Mouse (Mus musculus): ENCODE data around the gene Cisd1. TPM values are rescaled to one million over a fixed set of nuclear protein-coding genes. Genes with fewer than 3 reads are reported as not detected.

Gene Cisd1
- polyA plus RNA-seq, 1 experiment from 2014 or later: 103 TPM

- no peak for ATAC-seq (ENCODE audit: insufficient read depth, low FRiP score)
- 57% methylated on average over 4 of the region's 4 CpGs for WGBS
- no peaks in the 10 kb centered on the region for H3K9me3 ChIP-seq (replicated peaks; ENCODE audit: control insufficient read depth, low read length)
- H3K27me3 ChIP-seq (ENCODE audit: control insufficient read depth, insufficient read depth, low read length): no peaks in the 10 kb centered on the region
- H3K4me1 ChIP-seq (ENCODE audit: control insufficient read depth, insufficient read depth, low read length): 0 out of 2 replicates have a peak, but pooled peaks cover 6% of the 10 kb centered on the region
- no peak overlapping the region for H3K4me2 ChIP-seq (ENCODE audit: low read depth, low read length)
- no peak overlapping the region for H3K4me3 ChIP-seq (replicated peaks; ENCODE audit: low read length)
- H3K9ac ChIP-seq (ENCODE audit: low read length): no peak overlapping the region
- no peaks in the 10 kb centered on the region for H3K36me3 ChIP-seq (ENCODE audit: control insufficient read depth, insufficient read depth, low read length)
- no peak overlapping the region for H3K27ac ChIP-seq (ENCODE audit: low read length)
These were observed 51.5 kb downstream of the Cisd1 start for GRCm38 (mm10) chr10:71293245-71293644.

- Histone ChIP-seq H3K4me2 (ENCODE audit: low read depth, low read length) (peak overlapping the region; percentile 3), H3K36me3 (ENCODE audit: control insufficient read depth, insufficient read depth, low read length) (no peaks in the 10 kb centered on the region), H3K27me3 (ENCODE audit: control insufficient read depth, insufficient read depth, low read length) (no peaks in the 10 kb centered on the region), H3K27ac (ENCODE audit: low read length) (no peak overlapping the region), H3K4me3 (replicated peaks; ENCODE audit: low read length) (no peak overlapping the region), H3K9me3 (replicated peaks; ENCODE audit: control insufficient read depth, low read length) (no peaks in the 10 kb centered on the region), H3K9ac (ENCODE audit: low read length) (no peak overlapping the region), H3K4me1 (ENCODE audit: control insufficient read depth, insufficient read depth, low read length) (0 out of 2 replicates have a peak, but pooled peaks cover 6% of the 10 kb centered on the region)
- peak; percentile 61 for ATAC-seq (ENCODE audit: insufficient read depth, low FRiP score)
- WGBS: 5% methylated on average over 11 of the region's 11 CpGs
These were observed 52.5 kb downstream of the Cisd1 start for GRCm38 (mm10) chr10:71292254-71292653.

GRCm38 (mm10) chr10:71291801-71292200 lies 53.0 kb downstream of the Cisd1 start:
- peak; percentile 49 for ATAC-seq (ENCODE audit: insufficient read depth, low FRiP score)
- H3K9me3 ChIP-seq (replicated peaks; ENCODE audit: control insufficient read depth, low read length): no peaks in the 10 kb centered on the region
- no peaks in the 10 kb centered on the region for H3K36me3 ChIP-seq (ENCODE audit: control insufficient read depth, insufficient read depth, low read length)
- no peaks in the 10 kb centered on the region for H3K27me3 ChIP-seq (ENCODE audit: control insufficient read depth, insufficient read depth, low read length)
- H3K4me2 ChIP-seq (ENCODE audit: low read depth, low read length): peak overlapping the region; percentile 3; the same call in 1 of the 2 replicates
- no peak overlapping the region for H3K9ac ChIP-seq (ENCODE audit: low read length)
- 10% methylated on average over 4 of the region's 4 CpGs for WGBS
- H3K4me1 ChIP-seq (ENCODE audit: control insufficient read depth, insufficient read depth, low read length): 0 out of 2 replicates have a peak, but pooled peaks cover 6% of the 10 kb centered on the region
- H3K27ac ChIP-seq (ENCODE audit: low read length): no peak overlapping the region
- no peak overlapping the region for H3K4me3 ChIP-seq (replicated peaks; ENCODE audit: low read length)

- Histone ChIP-seq H3K27me3 (ENCODE audit: control insufficient read depth, insufficient read depth, low read length) (no peaks in the 10 kb centered on the region), H3K9ac (ENCODE audit: low read length) (no peak overlapping the region), H3K4me3 (replicated peaks; ENCODE audit: low read length) (no peak overlapping the region), H3K36me3 (ENCODE audit: control insufficient read depth, insufficient read depth, low read length) (no peaks in the 10 kb centered on the region), H3K4me2 (ENCODE audit: low read depth, low read length) (no peak overlapping the region), H3K9me3 (replicated peaks; ENCODE audit: control insufficient read depth, low read length) (no peaks in the 10 kb centered on the region), H3K4me1 (ENCODE audit: control insufficient read depth, insufficient read depth, low read length) (0 out of 2 replicates have a peak, but pooled peaks cover 6% of the 10 kb centered on the region), H3K27ac (ENCODE audit: low read length) (no peak overlapping the region)
- 28% methylated on average over 3 of the region's 3 CpGs for WGBS
- 0 out of 2 replicates have a peak, but pooled peaks have one; percentile 51 for ATAC-seq (ENCODE audit: insufficient read depth, low FRiP score)
These were observed 53.5 kb downstream of the Cisd1 start for GRCm38 (mm10) chr10:71291179-71291661.

- Histone ChIP-seq H3K27ac (ENCODE audit: low read length) (peak within 1 kb of the TSS; percentile 31), H3K4me2 (ENCODE audit: low read depth, low read length) (peak within 1 kb of the TSS; percentile 80), H3K36me3 (ENCODE audit: control insufficient read depth, insufficient read depth, low read length) (no peaks in the 10 kb centered on the region), H3K4me3 (replicated peaks; ENCODE audit: low read length) (peak within 1 kb of the TSS; percentile 89), H3K9ac (ENCODE audit: low read length) (peak within 1 kb of the TSS; percentile 96), H3K9me3 (replicated peaks; ENCODE audit: control insufficient read depth, low read length) (no peaks in the 10 kb centered on the region), H3K4me1 (ENCODE audit: control insufficient read depth, insufficient read depth, low read length) (peaks cover 5% of the 10 kb centered on the region), H3K27me3 (ENCODE audit: control insufficient read depth, insufficient read depth, low read length) (no peaks in the 10 kb centered on the region)
- ATAC-seq (ENCODE audit: insufficient read depth, low FRiP score): peak; percentile 95
- under 1% methylated on average over 50 of the region's 50 CpGs for WGBS
These were observed 59.6 kb downstream of the Cisd1 start, which contains the start of gene Ube2d1 for GRCm38 (mm10) chr10:71285126-71285580. TSS of gene Ube2d1 (minus strand) at chr10:71285262.

GRCm38 (mm10) chr10:71284511-71285125 lies 60.1 kb downstream of the Cisd1 start:
- Histone ChIP-seq H3K4me2 (ENCODE audit: low read depth, low read length) (peak overlapping the region; percentile 80), H3K9ac (ENCODE audit: low read length) (peak overlapping the region; percentile 96), H3K36me3 (ENCODE audit: control insufficient read depth, insufficient read depth, low read length) (no peaks in the 10 kb centered on the region), H3K9me3 (replicated peaks; ENCODE audit: control insufficient read depth, low read length) (no peaks in the 10 kb centered on the region), H3K27ac (ENCODE audit: low read length) (peak overlapping the region; percentile 31), H3K27me3 (ENCODE audit: control insufficient read depth, insufficient read depth, low read length) (no peaks in the 10 kb centered on the region), H3K4me3 (replicated peaks; ENCODE audit: low read length) (peak overlapping the region; percentile 89), H3K4me1 (ENCODE audit: control insufficient read depth, insufficient read depth, low read length) (peaks cover 5% of the 10 kb centered on the region)
- WGBS: under 1% methylated on average over 41 of the region's 41 CpGs
- peak; percentile 76 for ATAC-seq (ENCODE audit: insufficient read depth, low FRiP score)

GRCm38 (mm10) chr10:71284131-71284510 lies 60.6 kb downstream of the Cisd1 start:
- no peaks in the 10 kb centered on the region for H3K9me3 ChIP-seq (replicated peaks; ENCODE audit: control insufficient read depth, low read length)
- peak overlapping the region; percentile 31; the same call in 1 of the 2 replicates for H3K27ac ChIP-seq (ENCODE audit: low read length)
- H3K9ac ChIP-seq (ENCODE audit: low read length): peak overlapping the region; percentile 96
- H3K4me1 ChIP-seq (ENCODE audit: control insufficient read depth, insufficient read depth, low read length): peaks cover 5% of the 10 kb centered on the region
- no peak for ATAC-seq (ENCODE audit: insufficient read depth, low FRiP score)
- H3K4me3 ChIP-seq (replicated peaks; ENCODE audit: low read length): peak overlapping the region; percentile 89
- no peaks in the 10 kb centered on the region for H3K27me3 ChIP-seq (ENCODE audit: control insufficient read depth, insufficient read depth, low read length)
- no peaks in the 10 kb centered on the region for H3K36me3 ChIP-seq (ENCODE audit: control insufficient read depth, insufficient read depth, low read length)
- WGBS: 15% methylated on average over 8 of the region's 8 CpGs
- H3K4me2 ChIP-seq (ENCODE audit: low read depth, low read length): peak overlapping the region; percentile 80

Other genes starting within 250 kb of the Cisd1 start
- 19.6 and 22.1 TPM in 2 replicates for gene Bicc1, start 185.3 kb downstream of the Cisd1 start, polyA plus RNA-seq (2015; fragmentation: Nextera tagmentation; extraction: Ambion mirVana)
- 65.0 and 76.1 TPM in 2 replicates for gene Tfam, start 106.7 kb downstream of the Cisd1 start, polyA plus RNA-seq (2015; fragmentation: Nextera tagmentation; extraction: Ambion mirVana)
- 44.1 and 47.3 TPM in 2 replicates for gene Ube2d1, start 59.7 kb downstream of the Cisd1 start, polyA plus RNA-seq (2015; fragmentation: Nextera tagmentation; extraction: Ambion mirVana)
- gene Ipmk, start 2.8 kb upstream of the Cisd1 start, polyA plus RNA-seq (2015; fragmentation: Nextera tagmentation; extraction: Ambion mirVana): 11.0 and 12.3 TPM in 2 replicates

Measured in stomach, embryonic 16.5 days (tissue).